Mouse (Mus musculus): ENCODE results near the gene Hdx.
A peak's percentile ranks its signal among the peaks of the same experiment; 100 is the strongest.

Gene Hdx

DNA sequence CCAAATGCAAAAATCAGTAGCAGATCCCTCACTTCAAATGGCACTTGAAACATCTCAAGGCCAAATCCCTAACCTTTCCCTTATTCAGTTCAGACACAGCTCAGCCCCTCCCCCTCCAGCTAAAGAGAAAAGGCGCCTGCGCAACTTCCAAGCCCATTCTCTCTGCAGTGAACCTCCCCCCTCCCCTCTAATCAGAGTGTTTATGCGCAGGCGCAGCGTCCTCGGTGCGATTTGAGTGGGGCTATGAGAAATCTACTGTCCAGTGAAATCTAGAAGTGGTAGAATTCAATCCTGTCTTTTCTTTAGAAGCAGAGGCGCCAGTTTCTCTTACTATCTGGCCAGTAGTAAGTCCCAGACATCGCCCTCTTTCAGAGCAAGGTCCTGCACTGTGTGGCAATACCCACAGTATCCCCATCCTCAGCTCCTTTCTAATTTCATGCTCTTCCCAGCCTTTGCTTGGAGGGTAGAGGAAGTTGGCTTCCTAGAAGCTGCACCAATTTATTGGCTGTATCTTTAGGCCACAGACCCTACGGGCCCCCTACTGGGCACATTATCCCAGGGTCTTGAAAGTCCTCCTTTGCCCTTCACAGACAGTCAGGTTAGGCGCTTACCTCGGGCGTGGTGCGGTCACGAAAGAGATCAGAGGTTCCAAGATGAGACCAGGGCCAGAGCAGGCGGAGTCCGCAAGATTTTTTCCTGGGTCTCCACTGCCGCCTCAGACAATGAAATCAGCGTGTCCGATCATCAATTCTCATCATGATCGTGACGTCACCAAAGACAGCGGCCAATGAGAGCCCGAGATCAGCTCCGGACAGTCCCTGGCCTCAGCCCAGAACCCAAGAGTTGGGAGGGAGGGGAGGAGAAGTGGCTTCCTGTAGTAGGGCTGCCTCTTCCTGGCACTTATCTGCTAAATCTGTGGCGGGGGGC is at the start of gene Hdx:
TSS of gene Hdx (minus strand) at position 724 of the 927 bp plus-strand sequence.
- peak; percentile 63 for DNase-seq

DNA sequence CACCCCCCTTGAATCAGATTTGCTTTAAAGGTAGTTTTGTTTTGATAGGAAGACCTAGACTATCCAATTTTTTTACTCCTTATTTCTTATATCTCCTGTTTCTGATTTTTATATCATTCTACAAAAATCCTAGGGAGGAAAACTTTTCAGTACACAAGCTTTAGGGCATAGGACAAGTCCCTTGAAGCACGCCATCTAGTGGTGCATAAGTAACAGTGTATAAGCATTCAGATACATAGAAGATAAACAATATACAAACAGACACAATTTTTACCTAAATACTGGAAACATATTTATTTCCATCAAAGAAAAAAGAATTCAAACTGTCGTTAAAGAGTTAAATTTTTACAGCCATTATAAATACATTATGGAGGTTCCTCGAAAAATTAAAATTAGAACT is 11.2 kb downstream of the Hdx start:
- no peak for DNase-seq

DNA sequence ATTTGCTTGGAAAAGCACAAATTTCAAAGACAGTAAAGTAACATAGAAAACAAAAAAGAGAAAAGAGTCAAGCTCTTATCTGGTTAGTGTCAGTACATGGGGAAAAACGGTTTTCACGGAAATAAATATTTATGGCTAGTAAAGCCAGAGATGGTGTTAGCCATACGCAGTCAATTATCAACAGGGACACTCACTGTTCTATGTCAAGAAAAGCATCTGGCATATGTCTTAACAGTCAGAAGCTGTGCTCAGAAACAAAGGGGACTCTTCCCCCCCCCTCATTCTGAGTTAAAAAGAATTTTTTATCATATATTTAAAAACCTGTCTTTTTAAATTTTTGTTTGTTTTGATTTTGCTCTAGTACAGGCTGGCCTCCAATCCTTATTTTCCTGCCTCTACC is 25.2 kb downstream of the Hdx start:
- no peak for DNase-seq

DNA sequence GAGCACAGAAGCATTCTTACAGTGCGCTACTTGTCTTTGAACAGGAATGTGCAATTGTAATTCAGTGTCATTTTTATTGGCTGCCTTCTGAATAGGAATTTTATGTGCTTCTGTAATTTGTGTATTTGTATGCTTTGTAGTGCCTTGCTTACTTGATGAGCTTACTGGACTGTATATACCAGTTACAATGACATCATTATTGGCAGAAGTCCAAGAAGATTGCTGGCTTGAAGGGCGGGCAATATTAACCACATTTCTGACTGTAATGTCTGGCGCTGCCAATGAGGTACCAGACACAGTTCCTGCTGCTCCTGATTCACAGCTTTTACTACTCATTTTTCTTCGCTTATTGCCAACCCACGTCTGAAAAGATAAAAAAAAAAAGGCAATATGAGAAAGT is 36.5 kb downstream of the Hdx start:
- DNase-seq = no peak

DNA sequence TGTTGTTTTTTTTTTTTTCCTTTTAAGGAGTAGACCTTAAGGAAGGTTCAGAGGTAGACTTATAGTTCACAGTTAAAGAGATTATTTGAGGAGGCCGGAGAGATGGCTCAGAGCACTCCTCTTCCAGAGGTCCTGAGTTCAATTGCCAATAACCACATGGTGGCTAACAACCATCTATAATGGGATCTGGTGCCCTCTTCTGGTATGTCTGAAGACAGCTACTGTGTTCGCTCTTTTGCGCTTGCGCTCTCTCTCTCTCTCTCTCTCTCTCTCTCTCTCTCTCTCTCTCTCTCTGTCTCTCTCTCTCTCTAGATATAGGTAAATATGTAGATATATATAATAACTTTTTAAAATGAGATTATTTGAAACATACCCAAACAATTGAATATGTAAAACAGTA is 38.2 kb downstream of the Hdx start:
- DNase-seq = no peak

DNA sequence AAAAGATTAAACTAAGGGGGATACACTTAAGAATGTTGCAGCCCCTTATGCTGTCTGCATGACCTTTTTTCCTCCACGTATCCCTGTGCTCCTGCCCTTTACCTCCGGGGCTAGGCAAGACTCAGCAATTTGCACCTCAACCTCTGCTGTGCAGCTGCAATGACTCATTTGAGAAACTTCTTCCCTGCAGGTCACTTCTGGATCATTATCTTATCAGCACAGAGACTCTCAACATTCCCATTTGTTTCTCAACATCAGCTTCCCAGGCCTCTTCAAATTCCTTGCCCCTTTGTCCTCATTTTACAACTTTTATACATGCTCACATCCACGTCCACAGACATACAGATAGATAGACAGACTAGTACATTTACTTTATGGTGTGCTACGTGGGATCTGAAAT is 51.9 kb downstream of the Hdx start:
- no peak for DNase-seq

DNA sequence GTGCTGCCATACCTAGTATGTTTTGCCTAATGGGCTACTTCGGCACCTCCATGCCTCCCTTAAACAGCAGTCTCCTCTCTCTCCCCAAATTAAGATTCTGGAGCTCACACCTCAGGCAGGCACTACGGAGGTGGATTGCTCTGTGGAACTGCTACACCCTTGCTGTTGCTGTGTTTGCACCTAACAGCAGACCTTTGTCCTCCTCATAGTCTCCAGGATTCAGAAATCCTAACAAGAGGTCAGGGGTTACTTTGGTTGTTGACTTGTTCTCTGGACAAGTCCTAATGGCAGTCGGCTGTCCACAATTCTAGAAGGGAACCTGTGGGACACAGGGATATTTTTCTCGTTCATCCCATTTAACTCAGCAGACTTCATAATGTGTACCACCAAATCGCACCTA is 56.3 kb downstream of the Hdx start:
- no peak for DNase-seq

DNA sequence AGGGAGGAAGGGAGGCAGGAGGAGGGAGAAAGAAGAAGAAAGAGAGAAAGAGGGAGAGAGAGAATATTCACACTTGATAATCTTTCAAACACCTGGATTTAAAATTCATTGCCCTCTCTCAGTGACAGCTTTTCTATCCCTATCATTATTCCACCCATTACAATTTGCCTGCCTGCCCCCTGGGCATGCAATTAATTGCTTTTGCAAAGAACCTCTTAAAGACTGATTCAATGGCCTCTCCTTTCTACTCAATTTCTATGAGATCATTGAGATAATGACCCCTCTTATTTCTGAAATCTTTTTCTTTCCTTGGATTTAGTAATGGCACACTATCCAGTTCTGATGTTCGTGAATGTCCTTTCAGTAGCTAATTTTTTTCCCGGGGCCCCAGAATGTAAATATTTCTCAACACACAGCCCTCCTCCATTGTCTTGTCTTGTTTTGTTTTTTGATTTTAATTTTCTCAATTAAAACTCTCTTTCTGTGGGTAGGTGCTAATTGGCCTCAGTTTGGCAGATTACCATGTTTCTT is 99.2 kb downstream of the Hdx start:
- no peak for DNase-seq

DNA sequence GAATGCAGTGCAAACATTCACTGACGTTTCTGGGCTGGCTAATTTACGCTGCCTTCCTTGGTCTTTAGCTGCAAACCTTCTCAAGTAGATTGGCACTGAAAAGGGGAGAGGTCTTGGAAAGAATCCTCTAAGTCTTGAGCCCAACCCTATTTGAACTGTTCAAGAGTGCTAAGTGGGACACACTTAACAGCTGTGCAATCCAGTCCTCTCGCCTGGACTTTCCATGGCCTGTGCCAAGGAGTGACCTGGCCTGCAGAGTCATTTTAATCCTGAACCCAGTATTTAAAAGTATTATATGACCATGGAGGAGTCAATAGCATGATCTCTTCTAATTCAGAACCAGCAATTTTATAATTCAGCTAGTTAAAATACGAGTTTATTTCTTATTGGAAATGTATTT is 109.3 kb downstream of the Hdx start:
- no peak for DNase-seq

DNA sequence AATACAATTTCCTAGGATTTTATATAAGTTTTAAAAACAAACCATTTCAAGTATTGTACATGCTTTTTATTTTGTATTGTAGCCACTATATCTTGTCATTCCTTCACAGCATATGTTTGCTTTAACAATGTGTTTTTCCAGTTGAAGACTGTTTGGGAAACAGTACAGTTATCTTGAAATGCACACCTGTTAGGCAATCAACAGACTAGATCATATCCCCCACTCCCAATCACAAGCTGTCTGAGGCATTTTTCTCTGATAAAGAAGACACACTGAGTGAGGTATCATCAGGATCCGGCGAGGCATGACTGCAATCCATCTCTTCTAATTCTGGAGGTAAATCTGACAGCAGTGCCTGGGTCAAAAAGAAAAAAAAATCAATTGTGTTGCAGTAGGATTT is 119.8 kb downstream of the Hdx start:
- no peak for DNase-seq

DNA sequence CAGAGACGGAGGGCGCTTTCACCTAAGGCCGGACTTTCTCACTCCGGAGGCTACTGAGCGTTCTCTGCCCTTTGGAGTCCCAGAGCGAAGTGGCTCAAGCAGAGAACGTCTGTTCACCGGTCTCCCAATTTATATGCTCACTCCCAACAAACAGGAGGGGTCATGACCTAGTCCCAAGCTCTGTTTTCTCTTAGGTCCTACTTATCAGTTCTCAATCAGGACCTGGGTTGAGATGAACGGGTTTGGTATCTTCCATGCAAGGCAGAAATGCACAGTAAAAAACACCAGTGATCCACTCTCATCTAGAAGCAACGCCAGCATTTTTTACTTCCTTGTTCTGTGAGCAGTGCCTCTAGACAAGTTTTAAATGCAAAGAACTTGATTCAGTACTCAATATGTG is 159.0 kb downstream of the Hdx start, which contains the start of gene Rps6ka6:
TSS of gene Rps6ka6 (minus strand) at position 101 of the 400 bp plus-strand sequence.
- no peak for DNase-seq

Measured in right cerebral cortex, adult 18-20 months (tissue).